Mouse (Mus musculus): ENCODE data around the gene Eya3. TPM values are rescaled to one million over a fixed set of nuclear protein-coding genes. Genes with fewer than 3 reads are reported as not detected.
A peak's percentile ranks its signal among the peaks of the same experiment; 100 is the strongest.
"Not testable (repeated sequence)": the region's sequence is repeated elsewhere in the genome, so short reads cannot be mapped to it uniquely, and the experiment has no call there.

The Eya3 gene
- polyA plus RNA-seq, 1 experiment from 2014 or later: 26.0 TPM

DNA sequence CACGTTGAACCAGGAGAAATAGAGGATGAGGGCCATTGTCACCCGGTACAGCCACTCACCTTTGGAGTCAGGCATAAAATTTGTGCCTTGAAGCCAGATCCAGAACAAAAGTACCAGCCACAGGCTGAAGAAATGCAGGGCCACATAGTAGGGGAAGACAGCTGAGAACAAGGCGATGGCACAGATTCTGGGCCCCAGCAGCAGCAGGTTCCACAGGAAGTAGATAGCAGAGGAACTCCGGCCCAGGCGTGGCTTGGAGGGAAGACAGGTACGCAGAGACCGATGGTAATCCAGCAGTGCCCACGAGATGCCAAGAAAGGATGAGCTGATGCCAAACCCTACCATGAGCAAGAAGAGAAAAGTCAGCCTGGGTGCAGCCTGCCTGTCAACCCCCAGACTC is 89.4 kb downstream of the Eya3 start:
- no peaks in the 10 kb centered on the region for H3K9me3 ChIP-seq (ENCODE audit: control insufficient read depth, low read length)
- no peak overlapping the region for H3K4me2 ChIP-seq (ENCODE audit: low read depth, low read length)
- no peak overlapping the region for H3K4me3 ChIP-seq (ENCODE audit: low read length)
- H3K9ac ChIP-seq (ENCODE audit: low read length): no peak overlapping the region
- 86% methylated on average over 8 of the region's 8 CpGs for WGBS
- ATAC-seq (ENCODE audit: low read depth): no peak
- H3K36me3 ChIP-seq (ENCODE audit: control insufficient read depth, insufficient read depth, low read length): no peaks in the 10 kb centered on the region; the same call in 1 of the 2 replicates
- H3K27ac ChIP-seq (ENCODE audit: low read length): no peak overlapping the region
- peaks cover 5% of the 10 kb centered on the region for H3K4me1 ChIP-seq (replicated peaks; ENCODE audit: control insufficient read depth, insufficient read depth, low read length)
- H3K27me3 ChIP-seq (ENCODE audit: control insufficient read depth, insufficient read depth, low read depth, low read length): no peaks in the 10 kb centered on the region

DNA sequence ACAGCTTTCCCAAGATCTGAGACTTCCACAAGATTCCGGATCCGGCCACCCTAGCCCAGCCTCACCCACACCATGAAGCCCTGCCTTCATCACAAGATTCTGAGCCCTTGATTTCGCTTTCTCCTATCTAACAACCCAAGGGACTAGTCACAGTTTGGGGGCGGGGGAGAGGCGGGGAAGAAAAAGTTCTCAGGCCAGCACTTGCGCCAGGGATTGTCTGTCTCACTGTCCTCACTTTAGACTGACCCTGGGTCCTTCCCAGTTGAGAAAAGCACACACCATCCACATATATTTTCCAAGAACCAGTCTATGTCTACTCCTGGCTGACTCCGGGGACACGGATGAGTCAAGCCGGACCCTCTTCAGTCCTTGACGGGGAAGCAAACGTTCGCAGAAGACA is 92.8 kb downstream of the Eya3 start:
- H3K4me3 ChIP-seq (ENCODE audit: low read length): peak overlapping the region; percentile 69
- no peak overlapping the region for H3K27ac ChIP-seq (ENCODE audit: low read length)
- H3K27me3 ChIP-seq (ENCODE audit: control insufficient read depth, insufficient read depth, low read depth, low read length): no peaks in the 10 kb centered on the region
- H3K9me3 ChIP-seq (ENCODE audit: control insufficient read depth, low read length): no peaks in the 10 kb centered on the region
- 40% methylated on average over 12 of the region's 12 CpGs for WGBS
- H3K4me1 ChIP-seq (replicated peaks; ENCODE audit: control insufficient read depth, insufficient read depth, low read length): peaks cover 5% of the 10 kb centered on the region
- peak overlapping the region; percentile 71 for H3K9ac ChIP-seq (ENCODE audit: low read length)
- no peak for ATAC-seq (ENCODE audit: low read depth)
- peak overlapping the region; percentile 84 for H3K4me2 ChIP-seq (ENCODE audit: low read depth, low read length)
- H3K36me3 ChIP-seq (ENCODE audit: control insufficient read depth, insufficient read depth, low read length): no peaks in the 10 kb centered on the region

DNA sequence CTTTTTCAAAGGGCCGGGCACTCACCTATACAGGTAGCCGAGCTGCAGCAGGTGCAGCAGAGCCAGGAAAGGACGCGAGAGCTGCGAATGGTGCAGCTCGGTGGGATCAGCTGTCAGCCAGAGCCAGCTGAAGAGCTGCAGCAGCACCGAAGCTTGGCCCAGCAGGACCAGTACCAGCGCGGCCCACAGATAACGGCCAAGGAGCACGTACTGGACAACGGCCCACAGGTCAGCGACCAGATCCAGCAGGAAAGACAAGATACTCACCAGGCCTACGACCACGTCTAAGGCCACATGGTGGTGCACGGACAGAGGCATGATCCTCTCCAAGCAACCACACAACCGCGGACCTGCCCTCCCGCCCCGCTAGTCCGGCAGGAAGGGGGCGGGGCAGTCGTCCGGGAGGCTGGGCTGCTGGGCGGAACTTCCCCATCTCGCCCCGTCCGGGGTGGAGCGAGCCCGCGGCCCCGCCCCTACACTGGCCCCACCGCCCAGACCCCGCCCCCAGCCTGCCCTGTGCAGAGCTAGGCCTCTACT is 93.4 kb downstream of the Eya3 start, which contains the start of gene Xkr8:
Gene Xkr8 (minus strand): TSS at position 399 of the 537 bp plus-strand sequence.
- peak; percentile 99 for ATAC-seq (ENCODE audit: low read depth)
- Histone ChIP-seq H3K36me3 (ENCODE audit: control insufficient read depth, insufficient read depth, low read length) (no peaks in the 10 kb centered on the region), H3K27me3 (ENCODE audit: control insufficient read depth, insufficient read depth, low read depth, low read length) (no peaks in the 10 kb centered on the region), H3K9ac (ENCODE audit: low read length) (peak within 1 kb of the TSS; percentile 71), H3K4me3 (ENCODE audit: low read length) (peak within 1 kb of the TSS; percentile 69), H3K27ac (ENCODE audit: low read length) (peak within 1 kb of the TSS; percentile 37; the same call in 1 of the 2 replicates), H3K4me1 (replicated peaks; ENCODE audit: control insufficient read depth, insufficient read depth, low read length) (peaks cover 5% of the 10 kb centered on the region), H3K9me3 (ENCODE audit: control insufficient read depth, low read length) (no peaks in the 10 kb centered on the region), H3K4me2 (ENCODE audit: low read depth, low read length) (peak within 1 kb of the TSS; percentile 84)
- 2% methylated on average over 34 of the region's 34 CpGs for whole genome bisulfite sequencing

DNA sequence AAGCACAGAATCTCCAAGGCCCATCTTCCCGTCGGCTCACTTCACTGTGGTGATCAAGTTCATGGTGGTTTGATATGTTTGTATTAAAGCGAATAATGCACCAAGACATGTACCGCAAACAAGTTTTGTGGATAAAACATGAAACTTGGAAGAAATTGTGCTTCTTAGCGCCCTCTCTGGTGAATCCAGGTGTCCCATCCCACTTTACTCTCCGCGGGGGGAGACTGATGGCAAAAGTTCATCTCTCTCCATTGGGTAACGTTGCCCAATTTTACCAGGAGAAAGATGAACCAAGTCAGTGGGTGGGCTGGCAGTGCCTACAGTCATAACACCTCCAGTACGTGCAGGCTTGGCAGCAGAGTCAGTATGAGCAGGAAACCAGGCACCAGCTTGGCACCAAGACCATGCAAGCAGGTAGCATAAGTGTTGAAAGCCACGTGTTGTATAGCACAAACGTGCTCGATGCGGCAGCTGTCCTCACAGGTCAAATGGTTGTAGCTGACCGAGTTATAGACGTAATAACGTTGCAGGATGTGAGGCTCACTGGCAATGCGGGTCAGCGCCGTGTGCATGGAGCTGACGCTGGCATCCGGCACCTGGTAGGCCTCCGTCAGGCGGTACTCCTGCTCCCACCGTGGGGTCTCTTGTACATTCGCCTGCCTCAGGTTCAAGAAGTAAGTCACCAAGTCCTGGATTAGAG is 94.4 kb downstream of the Eya3 start:
- H3K9me3 ChIP-seq (ENCODE audit: control insufficient read depth, low read length): no peaks in the 10 kb centered on the region
- H3K27ac ChIP-seq (ENCODE audit: low read length): no peak overlapping the region
- peaks cover 5% of the 10 kb centered on the region for H3K4me1 ChIP-seq (replicated peaks; ENCODE audit: control insufficient read depth, insufficient read depth, low read length)
- no peaks in the 10 kb centered on the region for H3K36me3 ChIP-seq (ENCODE audit: control insufficient read depth, insufficient read depth, low read length)
- WGBS: 91% methylated on average over 25 of the region's 25 CpGs
- no peak overlapping the region for H3K4me3 ChIP-seq (ENCODE audit: low read length)
- H3K4me2 ChIP-seq (ENCODE audit: low read depth, low read length): no peak overlapping the region
- no peak for ATAC-seq (ENCODE audit: low read depth)
- H3K27me3 ChIP-seq (ENCODE audit: control insufficient read depth, insufficient read depth, low read depth, low read length): no peaks in the 10 kb centered on the region
- H3K9ac ChIP-seq (ENCODE audit: low read length): no peak overlapping the region

DNA sequence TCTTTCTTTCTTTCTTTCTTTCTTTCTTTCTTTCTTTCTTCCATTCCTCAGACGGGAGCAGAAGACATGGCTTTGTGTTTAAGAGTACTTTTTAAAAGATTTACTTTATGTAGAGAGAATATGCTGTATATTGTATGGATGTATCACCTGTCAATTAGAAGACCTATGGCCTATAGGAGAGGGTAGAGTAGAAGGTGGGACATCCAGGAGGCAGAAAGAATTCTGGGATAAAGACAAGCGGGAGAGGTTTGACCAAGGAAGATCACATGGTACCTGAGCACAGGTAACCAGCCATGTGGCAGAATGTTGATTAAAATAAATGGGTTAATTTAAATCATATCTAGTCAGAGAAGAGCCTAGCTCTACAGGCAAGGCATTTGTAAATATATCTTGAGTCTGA is 96.0 kb downstream of the Eya3 start:
- WGBS: 84% methylated on average over 2 of the region's 2 CpGs
- H3K4me3 ChIP-seq (ENCODE audit: low read length): no peak overlapping the region
- ATAC-seq (ENCODE audit: low read depth): no peak
- H3K36me3 ChIP-seq (ENCODE audit: control insufficient read depth, insufficient read depth, low read length): no peaks in the 10 kb centered on the region
- H3K9me3 ChIP-seq (ENCODE audit: control insufficient read depth, low read length): no peaks in the 10 kb centered on the region
- no peaks in the 10 kb centered on the region for H3K27me3 ChIP-seq (ENCODE audit: control insufficient read depth, insufficient read depth, low read depth, low read length)
- H3K9ac ChIP-seq (ENCODE audit: low read length): no peak overlapping the region
- no peak overlapping the region for H3K4me2 ChIP-seq (ENCODE audit: low read depth, low read length)
- H3K27ac ChIP-seq (ENCODE audit: low read length): no peak overlapping the region
- H3K4me1 ChIP-seq (replicated peaks; ENCODE audit: control insufficient read depth, insufficient read depth, low read length): peaks cover 5% of the 10 kb centered on the region

DNA sequence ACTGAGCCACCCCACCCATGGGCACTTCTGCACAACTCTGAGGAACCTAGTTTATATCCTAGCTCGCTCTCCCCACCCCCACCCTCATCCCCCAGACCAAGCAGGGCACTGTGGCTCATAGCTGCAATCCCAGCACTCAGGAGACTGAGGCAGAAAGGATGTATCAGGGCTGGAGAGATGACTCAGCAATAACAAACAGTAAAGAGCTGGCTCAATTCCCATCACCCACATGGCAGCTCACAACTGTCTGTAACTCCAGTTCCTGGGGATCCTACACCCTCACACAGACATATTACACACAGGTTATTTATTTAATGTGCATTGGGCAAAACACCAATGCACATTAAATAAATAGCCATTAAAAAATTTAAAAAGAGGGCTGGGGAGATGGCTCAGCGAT is 96.6 kb downstream of the Eya3 start:
- no peak overlapping the region for H3K27ac ChIP-seq (ENCODE audit: low read length)
- H3K27me3 ChIP-seq (ENCODE audit: control insufficient read depth, insufficient read depth, low read depth, low read length): no peaks in the 10 kb centered on the region
- H3K9ac ChIP-seq (ENCODE audit: low read length): no peak overlapping the region
- H3K4me2 ChIP-seq (ENCODE audit: low read depth, low read length): no peak overlapping the region
- H3K36me3 ChIP-seq (ENCODE audit: control insufficient read depth, insufficient read depth, low read length): no peaks in the 10 kb centered on the region
- peaks cover 5% of the 10 kb centered on the region for H3K4me1 ChIP-seq (replicated peaks; ENCODE audit: control insufficient read depth, insufficient read depth, low read length)
- WGBS: 64% methylated on average over 2 of the region's 2 CpGs
- no peaks in the 10 kb centered on the region for H3K9me3 ChIP-seq (ENCODE audit: control insufficient read depth, low read length)
- ATAC-seq (ENCODE audit: low read depth): no peak
- no peak overlapping the region for H3K4me3 ChIP-seq (ENCODE audit: low read length)

DNA sequence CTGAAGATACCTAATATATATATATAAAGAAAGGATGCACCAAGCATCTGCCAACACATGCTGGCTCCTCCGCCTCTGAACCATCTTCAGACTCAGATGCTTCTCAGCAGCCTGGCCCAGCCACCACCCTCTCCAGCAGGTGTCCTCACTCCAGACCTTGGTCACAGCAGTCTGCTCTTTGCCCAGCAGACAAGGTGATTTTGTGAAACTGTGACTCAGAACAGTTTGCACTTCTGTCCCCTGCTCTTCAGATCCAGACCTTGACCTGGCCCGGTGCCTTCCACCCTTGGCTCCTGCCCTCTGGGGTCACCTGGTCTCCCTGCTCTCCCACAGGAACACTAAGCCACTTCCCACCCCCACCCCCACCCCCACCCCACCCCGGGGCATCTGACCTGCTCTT is 97.1 kb downstream of the Eya3 start:
- Histone ChIP-seq H3K27me3 (ENCODE audit: control insufficient read depth, insufficient read depth, low read depth, low read length) (no peaks in the 10 kb centered on the region), H3K27ac (ENCODE audit: low read length) (no peak overlapping the region), H3K4me3 (ENCODE audit: low read length) (no peak overlapping the region), H3K4me2 (ENCODE audit: low read depth, low read length) (no peak overlapping the region), H3K9me3 (ENCODE audit: control insufficient read depth, low read length) (no peaks in the 10 kb centered on the region), H3K9ac (ENCODE audit: low read length) (no peak overlapping the region), H3K36me3 (ENCODE audit: control insufficient read depth, insufficient read depth, low read length) (no peaks in the 10 kb centered on the region), H3K4me1 (replicated peaks; ENCODE audit: control insufficient read depth, insufficient read depth, low read length) (peaks cover 5% of the 10 kb centered on the region)
- ATAC-seq (ENCODE audit: low read depth): no peak
- WGBS: 45% methylated on average over 3 of the region's 3 CpGs

DNA sequence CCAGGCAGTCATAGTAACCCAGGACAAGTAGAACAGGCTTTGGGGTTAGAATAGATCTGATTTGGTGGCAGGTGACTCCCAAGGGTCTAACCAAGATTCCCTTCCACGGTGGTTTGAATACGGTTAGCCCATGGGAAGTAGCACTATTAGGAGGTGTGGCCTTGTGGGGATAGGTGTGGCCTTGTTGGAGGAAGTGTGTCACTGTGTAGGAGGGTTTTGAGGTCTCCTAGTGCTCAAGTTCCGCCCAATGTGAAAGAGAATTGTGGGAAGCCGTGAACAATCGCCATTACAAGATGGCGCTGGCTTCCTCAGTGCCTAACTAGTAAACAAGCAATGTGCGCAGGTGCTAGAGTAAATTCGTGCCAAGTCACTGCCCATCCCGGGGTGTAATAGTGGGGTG is 98.4 kb downstream of the Eya3 start:
- H3K9me3 ChIP-seq (ENCODE audit: control insufficient read depth, low read length); H3K4me1 ChIP-seq (replicated peaks; ENCODE audit: control insufficient read depth, insufficient read depth, low read length); H3K9ac ChIP-seq (ENCODE audit: low read length); H3K4me3 ChIP-seq (ENCODE audit: low read length); H3K36me3 ChIP-seq (ENCODE audit: control insufficient read depth, insufficient read depth, low read length); H3K27ac ChIP-seq (ENCODE audit: low read length); H3K4me2 ChIP-seq (ENCODE audit: low read depth, low read length); ATAC-seq (ENCODE audit: low read depth); H3K27me3 ChIP-seq (ENCODE audit: control insufficient read depth, insufficient read depth, low read depth, low read length): not testable (repeated sequence)
- 85% methylated on average over 9 of the region's 9 CpGs for WGBS

DNA sequence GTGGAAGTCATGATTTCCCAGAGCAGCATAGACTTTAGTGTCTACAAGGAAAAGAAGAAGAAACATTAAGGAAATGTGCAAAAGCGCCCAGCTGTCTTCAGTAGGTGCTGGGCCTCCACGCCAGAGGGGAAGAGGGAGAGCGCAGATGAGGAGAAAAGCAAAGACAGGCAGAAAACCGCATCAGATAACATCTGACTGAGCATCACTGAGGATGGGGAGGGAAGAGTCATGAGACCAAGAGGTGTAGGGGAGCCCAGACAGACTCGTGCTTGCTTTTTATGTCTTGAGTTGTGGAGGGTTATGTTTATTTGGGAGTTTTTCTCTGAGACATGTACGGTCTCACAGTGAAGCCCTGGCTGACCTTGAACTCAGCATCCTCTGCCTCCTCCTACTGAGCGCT is 102.7 kb downstream of the Eya3 start:
- no peaks in the 10 kb centered on the region for H3K9me3 ChIP-seq (ENCODE audit: control insufficient read depth, low read length)
- no peaks in the 10 kb centered on the region for H3K27me3 ChIP-seq (ENCODE audit: control insufficient read depth, insufficient read depth, low read depth, low read length)
- no peak overlapping the region for H3K27ac ChIP-seq (ENCODE audit: low read length)
- H3K9ac ChIP-seq (ENCODE audit: low read length): no peak overlapping the region
- no peak for ATAC-seq (ENCODE audit: low read depth)
- no peak overlapping the region for H3K4me2 ChIP-seq (ENCODE audit: low read depth, low read length)
- no peak overlapping the region for H3K4me3 ChIP-seq (ENCODE audit: low read length)
- no peaks in the 10 kb centered on the region for H3K4me1 ChIP-seq (replicated peaks; ENCODE audit: control insufficient read depth, insufficient read depth, low read length)
- H3K36me3 ChIP-seq (ENCODE audit: control insufficient read depth, insufficient read depth, low read length): no peaks in the 10 kb centered on the region
- 90% methylated on average over 7 of the region's 7 CpGs for WGBS
